Mouse (Mus musculus) embryonic facial prominence, embryonic 10.5 days (tissue): ENCODE measurements around the gene 1700122O11Rik. TPM values are rescaled to one million over a fixed set of nuclear protein-coding genes. Genes with fewer than 3 reads are reported as not detected.

ENCODE experiments used
- DNase-seq: peaks from one replicate; pipeline ENCODE4 v3.0.0-alpha.2; 2017; ENCODE audit warnings: low spot score
- H3K27ac ChIP-seq: fragments of 300-500 bp; sonication (generic); replicated peaks from 2 replicates; pipeline ENCODE4 v1.5.1; 2016; ENCODE audit warnings: mild to moderate bottlenecking
- H3K27me3 ChIP-seq: fragments of 300-500 bp; sonication (generic); replicated peaks from 2 replicates; pipeline ENCODE4 v1.6.1; 2016; ENCODE audit warnings: low read depth, mild to moderate bottlenecking; ENCODE audit not compliant: poor library complexity, severe bottlenecking
- H3K36me3 ChIP-seq: fragments of 300-500 bp; sonication (generic); replicated peaks from 2 replicates; pipeline ENCODE4 v1.6.1; 2016; ENCODE audit warnings: mild to moderate bottlenecking, moderate library complexity
- H3K4me1 ChIP-seq: fragments of 300-500 bp; sonication (generic); 2 replicates; pipeline ENCODE4 v1.6.1; 2016
- H3K4me3 ChIP-seq: fragments of 300-500 bp; sonication (generic); 2 replicates; pipeline ENCODE4 v1.5.1; 2016; ENCODE audit warnings: mild to moderate bottlenecking, moderate library complexity
- H3K9me3 ChIP-seq: fragments of 300-500 bp; sonication (generic); 2 replicates; pipeline ENCODE4 v1.6.1; 2016; ENCODE audit warnings: mild to moderate bottlenecking
- WGBS: fragments of 180-500 bp; shearing (Covaris S2); methylation state at CpG from one replicate; pipeline ENCODE4 v1.1.7; 2016; 5-methylcytosine and 5-hydroxymethylcytosine counted together
- polyA plus RNA-seq: library from polyadenylated mRNA; unstranded; fragments of >200 nt; fragmentation: Nextera tagmentation; extraction: Ambion mirVana; gene quantifications from 2 replicates; pipeline ENCODE4 v1.2.1, GENCODE M21; 2016

The 1700122O11Rik gene
- polyA plus RNA-seq, 1 experiment from 2014 or later: not detected

DNA sequence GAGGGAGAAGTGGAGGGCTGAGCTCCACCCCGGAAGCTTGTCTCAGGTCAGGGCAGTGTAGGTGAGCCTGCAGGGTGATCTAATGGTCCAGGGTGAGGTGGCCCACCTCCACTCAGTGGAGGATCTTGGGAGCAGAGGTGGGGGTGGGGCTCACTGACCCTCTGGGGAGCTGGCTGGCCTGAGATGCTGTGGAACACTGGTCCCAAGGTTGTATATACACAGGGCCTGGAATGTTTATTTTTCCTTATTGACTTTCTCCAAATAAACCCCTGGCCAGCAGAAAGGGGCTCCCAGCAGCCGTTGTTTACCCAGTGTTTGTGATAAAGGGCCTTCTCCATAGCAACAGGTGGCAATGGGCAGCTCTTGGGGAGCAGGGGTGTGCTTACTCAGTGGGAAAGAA, 18.5 kb downstream of the 1700122O11Rik start:
- peaks cover 50% of the 10 kb centered on the region for H3K27me3 ChIP-seq
- H3K4me1 ChIP-seq: peaks cover 44% of the 10 kb centered on the region
- DNase-seq: peak; percentile 46
- H3K27ac ChIP-seq: peak overlapping the region; percentile 57; the same call in 1 of the 2 replicates
- no peak overlapping the region for H3K4me3 ChIP-seq
- H3K9me3 ChIP-seq: no peaks in the 10 kb centered on the region
- no peaks in the 10 kb centered on the region for H3K36me3 ChIP-seq
- WGBS: 48% methylated on average over 2 of the region's 2 CpGs

DNA sequence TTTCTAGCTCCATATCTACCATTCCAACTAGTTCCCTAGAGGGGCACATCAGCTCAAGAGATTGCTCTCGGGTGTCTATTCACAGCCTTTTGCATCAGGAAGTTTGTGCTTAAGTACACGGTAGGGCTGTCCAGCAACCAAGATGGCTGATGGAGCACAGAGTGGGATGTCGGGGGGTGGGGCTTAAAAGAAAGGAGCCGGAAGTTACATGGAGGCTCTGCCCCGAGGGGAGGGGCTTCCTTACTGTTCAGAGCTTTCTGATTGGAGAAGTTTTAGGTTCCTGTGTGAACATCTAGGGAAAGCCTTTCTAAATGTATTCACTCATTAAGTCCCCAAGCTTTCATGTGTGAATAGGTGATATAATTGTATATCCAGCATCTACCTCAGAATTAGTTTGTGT, 21.5 kb downstream of the 1700122O11Rik start:
- WGBS: 82% methylated on average over 5 of the region's 5 CpGs
- H3K36me3 ChIP-seq: no peaks in the 10 kb centered on the region
- H3K4me1 ChIP-seq: peaks cover 34% of the 10 kb centered on the region
- no peak for DNase-seq
- no peak overlapping the region for H3K4me3 ChIP-seq
- peaks cover 28% of the 10 kb centered on the region for H3K27me3 ChIP-seq
- no peaks in the 10 kb centered on the region for H3K9me3 ChIP-seq
- H3K27ac ChIP-seq: no peak overlapping the region

DNA sequence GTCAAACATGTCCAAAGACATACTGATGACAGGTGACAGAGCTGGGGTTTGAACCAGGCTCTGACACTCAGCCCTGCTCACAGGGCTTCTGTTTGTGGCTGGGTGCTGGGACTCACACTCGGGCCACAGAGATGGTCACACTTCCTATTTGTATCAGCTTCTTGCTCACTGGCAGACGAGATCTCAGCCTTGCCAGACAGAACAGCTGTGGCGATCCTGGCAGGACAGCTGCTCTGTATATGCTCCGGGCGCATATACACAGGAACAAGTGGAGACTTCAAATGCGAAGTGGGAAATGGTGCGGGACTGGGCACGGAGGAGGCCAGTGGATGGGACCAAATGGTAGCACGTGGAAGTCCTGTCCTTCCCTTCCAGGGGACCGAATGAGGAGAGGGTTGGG, 25.5 kb downstream of the 1700122O11Rik start:
- Histone ChIP-seq H3K4me3 (no peak overlapping the region), H3K4me1 (peaks cover 41% of the 10 kb centered on the region), H3K36me3 (no peaks in the 10 kb centered on the region), H3K9me3 (no peaks in the 10 kb centered on the region), H3K27me3 (peaks cover 26% of the 10 kb centered on the region; the same call in 1 of the 2 replicates), H3K27ac (0 out of 2 replicates have a peak overlapping the region, but pooled peaks have one; percentile 40)
- WGBS: 70% methylated on average over 10 of the region's 10 CpGs
- DNase-seq: no peak

DNA sequence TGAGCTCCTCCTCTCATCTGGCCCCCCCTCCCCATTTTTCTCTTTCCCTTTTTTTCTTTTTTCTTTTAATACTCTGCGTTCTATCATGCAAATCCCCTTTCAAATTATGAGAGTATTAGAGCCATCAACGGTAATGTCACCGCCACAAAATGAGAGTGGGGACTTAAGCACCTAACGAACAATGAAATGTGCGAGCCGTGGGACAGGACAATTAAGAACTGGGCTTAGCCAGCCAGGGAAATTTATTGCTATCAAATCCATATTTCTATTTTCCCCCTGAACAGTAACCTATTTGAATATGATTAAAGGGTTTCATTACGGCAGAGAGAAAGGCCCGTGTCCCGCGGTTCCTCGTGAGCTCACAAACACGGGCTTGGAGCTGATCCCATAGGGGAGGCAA, 27.0 kb downstream of the 1700122O11Rik start:
- no peak overlapping the region for H3K27ac ChIP-seq
- no peaks in the 10 kb centered on the region for H3K9me3 ChIP-seq
- H3K36me3 ChIP-seq: no peaks in the 10 kb centered on the region
- 90% methylated on average over 12 of the region's 12 CpGs for WGBS
- H3K4me1 ChIP-seq: peaks cover 48% of the 10 kb centered on the region
- DNase-seq: no peak
- H3K4me3 ChIP-seq: no peak overlapping the region
- H3K27me3 ChIP-seq: peaks cover 30% of the 10 kb centered on the region; the same call in 1 of the 2 replicates

DNA sequence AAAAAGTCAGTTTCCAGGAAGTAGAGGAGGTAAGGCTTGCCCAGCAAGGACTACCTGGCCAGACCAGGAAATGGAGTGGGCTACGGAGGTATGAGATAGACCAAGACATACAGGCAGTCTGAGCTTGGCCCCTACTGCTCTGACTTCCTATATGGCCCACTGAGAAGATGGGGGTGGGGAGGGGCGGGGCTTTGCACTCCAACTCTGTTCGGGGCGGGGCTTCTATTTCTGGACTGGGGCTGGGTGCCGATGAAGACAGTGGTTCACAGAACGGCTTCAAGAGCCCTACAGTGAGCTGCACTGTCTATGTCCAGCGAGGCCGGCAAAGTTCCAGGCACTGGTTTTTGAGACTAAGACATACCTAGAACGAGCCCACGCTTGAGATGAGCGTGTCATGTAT, 27.8 kb downstream of the 1700122O11Rik start:
- Histone ChIP-seq H3K4me1 (peaks cover 56% of the 10 kb centered on the region), H3K27ac (no peak overlapping the region), H3K4me3 (no peak overlapping the region), H3K27me3 (peaks cover 23% of the 10 kb centered on the region; the same call in 1 of the 2 replicates), H3K9me3 (no peaks in the 10 kb centered on the region), H3K36me3 (no peaks in the 10 kb centered on the region)
- WGBS: 78% methylated on average over 11 of the region's 11 CpGs
- no peak for DNase-seq

DNA sequence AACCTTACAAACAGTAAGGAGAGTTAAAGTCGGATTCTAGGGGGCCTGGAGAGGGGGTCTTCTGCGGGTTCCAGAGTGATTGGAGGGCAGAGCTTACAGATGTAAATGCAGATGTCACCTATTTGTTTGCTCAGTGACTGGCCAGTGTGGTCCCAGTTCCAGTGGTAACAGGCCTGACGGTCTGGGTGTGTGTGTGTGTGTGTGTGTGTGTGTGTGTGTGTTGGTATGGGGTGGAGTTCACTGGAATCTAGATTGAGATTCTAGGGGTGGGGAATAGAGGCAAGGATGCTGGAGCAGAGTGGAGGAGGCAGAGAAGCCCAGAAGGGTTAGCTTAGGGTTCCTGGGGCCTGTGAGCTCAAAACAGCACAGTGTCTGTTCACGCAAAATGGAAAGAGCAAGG, 32.3 kb downstream of the 1700122O11Rik start:
- WGBS: 54% methylated on average over 4 of the region's 4 CpGs
- no peak for DNase-seq
- H3K36me3 ChIP-seq: no peaks in the 10 kb centered on the region
- no peak overlapping the region for H3K4me3 ChIP-seq
- no peaks in the 10 kb centered on the region for H3K9me3 ChIP-seq
- H3K4me1 ChIP-seq: peaks cover 72% of the 10 kb centered on the region
- H3K27ac ChIP-seq: peak overlapping the region; percentile 82
- peaks cover 13% of the 10 kb centered on the region; the same call in 1 of the 2 replicates for H3K27me3 ChIP-seq

DNA sequence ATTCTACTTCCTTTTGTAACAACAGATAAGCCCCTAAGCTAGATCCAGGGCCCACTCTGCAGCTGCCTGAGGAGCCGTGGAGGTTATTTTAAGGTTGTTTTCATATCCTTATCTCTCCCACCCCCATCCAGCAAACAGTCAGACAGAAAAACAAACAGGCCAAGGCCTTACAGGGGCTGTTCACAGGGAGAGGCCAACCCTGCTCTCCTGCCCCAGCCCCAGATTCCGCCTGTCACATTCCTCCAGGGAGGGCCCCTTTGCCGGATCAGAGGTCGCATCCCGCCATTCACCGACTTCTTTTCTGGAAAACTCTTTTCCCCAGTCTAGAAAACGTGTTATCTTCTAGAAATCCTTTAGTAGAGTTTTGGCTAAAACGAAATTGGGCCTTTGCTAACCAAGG, 33.0 kb downstream of the 1700122O11Rik start:
- no peaks in the 10 kb centered on the region for H3K9me3 ChIP-seq
- peaks cover 77% of the 10 kb centered on the region for H3K4me1 ChIP-seq
- H3K36me3 ChIP-seq: no peaks in the 10 kb centered on the region
- peak; percentile 59 for DNase-seq
- H3K4me3 ChIP-seq: no peak overlapping the region
- WGBS: 18% methylated on average over 8 of the region's 8 CpGs
- peaks cover 15% of the 10 kb centered on the region; the same call in 1 of the 2 replicates for H3K27me3 ChIP-seq
- H3K27ac ChIP-seq: peak overlapping the region; percentile 82

DNA sequence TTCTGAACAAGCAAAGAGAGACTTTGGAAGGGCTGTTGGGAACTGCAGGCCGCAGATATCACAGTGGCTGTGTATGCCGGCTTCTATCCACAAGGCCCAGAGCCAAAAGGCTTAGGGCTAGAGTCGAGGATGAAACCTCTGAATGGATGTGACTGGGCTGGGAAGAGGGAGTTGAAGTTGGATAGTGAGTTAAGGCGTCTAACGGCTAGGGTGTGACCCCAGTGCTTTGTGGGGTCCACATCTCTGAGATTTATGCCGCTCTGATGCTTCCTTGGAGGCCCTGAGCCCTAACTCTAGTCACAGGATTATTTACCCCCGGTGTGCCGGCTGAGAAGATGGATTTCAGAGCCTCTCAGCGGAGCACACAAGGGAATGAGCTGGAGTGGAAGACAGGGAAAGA, 33.5 kb downstream of the 1700122O11Rik start:
- Histone ChIP-seq H3K4me1 (peaks cover 80% of the 10 kb centered on the region), H3K27me3 (peaks cover 19% of the 10 kb centered on the region), H3K36me3 (no peaks in the 10 kb centered on the region), H3K4me3 (0 out of 2 replicates have a peak overlapping the region, but pooled peaks have one; percentile 5), H3K27ac (peak overlapping the region; percentile 82), H3K9me3 (no peaks in the 10 kb centered on the region)
- 64% methylated on average over 9 of the region's 9 CpGs for WGBS
- no peak for DNase-seq

DNA sequence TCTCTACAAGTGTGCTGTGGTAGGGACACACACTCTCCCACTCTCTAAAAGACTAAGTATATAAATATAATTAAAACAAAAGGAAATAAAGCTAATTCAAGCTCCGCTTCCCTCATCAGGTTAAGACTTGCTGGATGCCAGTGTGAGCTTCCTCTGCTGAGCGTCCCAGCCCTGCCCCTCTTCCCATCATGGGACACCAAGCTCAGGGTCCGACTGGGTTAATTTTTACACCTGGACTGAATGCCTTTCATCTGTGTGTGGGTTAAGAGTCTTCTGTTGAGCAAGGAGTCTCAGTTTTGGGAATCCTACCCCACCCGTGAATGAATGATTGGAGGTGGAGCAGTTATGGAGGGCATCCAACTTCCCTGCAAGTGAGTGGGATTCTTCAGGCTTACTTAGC, 35.6 kb downstream of the 1700122O11Rik start:
- peak overlapping the region; percentile 51 for H3K4me3 ChIP-seq
- no peaks in the 10 kb centered on the region for H3K9me3 ChIP-seq
- DNase-seq: no peak
- peaks cover 83% of the 10 kb centered on the region for H3K4me1 ChIP-seq
- H3K36me3 ChIP-seq: no peaks in the 10 kb centered on the region
- peaks cover 21% of the 10 kb centered on the region for H3K27me3 ChIP-seq
- 54% methylated on average over 4 of the region's 4 CpGs for WGBS
- H3K27ac ChIP-seq: peak overlapping the region; percentile 86

DNA sequence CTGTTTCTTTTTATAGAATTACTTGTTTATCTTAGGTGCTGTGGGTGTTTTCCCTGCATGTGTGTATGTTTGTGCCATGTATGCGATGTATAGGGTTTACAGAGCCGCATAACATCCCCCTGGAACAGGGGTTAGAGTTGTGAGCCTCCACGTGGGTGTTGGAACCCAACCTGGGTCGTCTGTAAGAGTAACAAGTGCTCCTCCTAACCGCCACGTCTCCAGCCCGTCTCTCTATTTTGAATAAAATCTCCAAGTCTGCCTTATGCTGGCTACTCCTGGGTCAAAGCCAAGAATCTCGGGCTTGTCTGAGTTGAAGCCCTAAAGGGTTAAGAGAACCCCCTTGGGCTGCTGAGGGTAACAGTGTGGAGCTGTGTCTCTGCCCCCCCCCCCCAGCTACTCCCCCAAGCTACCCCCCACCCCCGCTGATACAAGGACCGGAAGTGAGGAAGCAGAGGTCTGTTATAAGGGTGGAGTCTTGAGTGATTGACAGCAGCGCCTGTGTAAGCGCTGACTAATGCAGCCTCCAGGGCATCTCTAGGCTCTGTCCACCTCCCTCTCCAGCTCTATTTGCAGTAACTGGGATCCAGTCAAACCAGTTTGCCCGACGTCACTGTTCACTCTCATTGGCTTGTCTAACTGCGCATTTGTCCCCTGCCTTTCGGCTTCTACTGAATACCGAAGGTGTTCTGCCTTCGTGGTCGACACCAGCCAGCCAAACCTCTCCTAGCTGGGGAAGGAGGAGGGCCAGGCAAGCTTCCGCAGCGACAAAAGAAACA, 36.3 kb downstream of the 1700122O11Rik start:
- peak; percentile 81 for DNase-seq
- Histone ChIP-seq H3K9me3 (no peaks in the 10 kb centered on the region), H3K4me1 (peaks cover 87% of the 10 kb centered on the region), H3K4me3 (peak overlapping the region; percentile 51), H3K36me3 (no peaks in the 10 kb centered on the region), H3K27me3 (peaks cover 18% of the 10 kb centered on the region), H3K27ac (peak overlapping the region; percentile 86)
- WGBS: 5% methylated on average over 21 of the region's 21 CpGs

DNA sequence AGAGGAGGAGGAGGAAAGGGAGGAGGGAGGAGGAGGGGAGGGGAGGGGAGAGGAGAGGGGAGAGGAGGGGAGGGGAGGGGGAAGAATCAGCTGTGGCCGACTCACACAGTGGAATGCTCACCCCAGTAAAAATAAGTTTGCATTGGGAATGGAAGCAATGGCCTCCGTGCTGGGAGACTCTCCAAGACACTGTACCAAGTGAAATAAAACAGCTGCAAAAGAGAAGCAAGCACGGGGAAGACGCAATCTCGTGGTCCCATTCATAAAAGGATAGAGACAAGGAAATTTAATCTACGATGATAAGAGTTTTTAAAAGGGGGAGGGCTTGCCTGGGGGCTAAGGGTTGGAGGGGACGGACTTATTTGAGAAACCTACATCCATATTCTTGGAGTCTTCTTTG, 36.9 kb downstream of the 1700122O11Rik start:
- H3K9me3 ChIP-seq: no peaks in the 10 kb centered on the region
- peak overlapping the region; percentile 51; the same call in 1 of the 2 replicates for H3K4me3 ChIP-seq
- H3K27ac ChIP-seq: peak overlapping the region; percentile 86
- H3K27me3 ChIP-seq: peaks cover 18% of the 10 kb centered on the region
- peaks cover 81% of the 10 kb centered on the region for H3K4me1 ChIP-seq
- no peaks in the 10 kb centered on the region for H3K36me3 ChIP-seq
- no peak for DNase-seq
- 43% methylated on average over 7 of the region's 7 CpGs for WGBS

DNA sequence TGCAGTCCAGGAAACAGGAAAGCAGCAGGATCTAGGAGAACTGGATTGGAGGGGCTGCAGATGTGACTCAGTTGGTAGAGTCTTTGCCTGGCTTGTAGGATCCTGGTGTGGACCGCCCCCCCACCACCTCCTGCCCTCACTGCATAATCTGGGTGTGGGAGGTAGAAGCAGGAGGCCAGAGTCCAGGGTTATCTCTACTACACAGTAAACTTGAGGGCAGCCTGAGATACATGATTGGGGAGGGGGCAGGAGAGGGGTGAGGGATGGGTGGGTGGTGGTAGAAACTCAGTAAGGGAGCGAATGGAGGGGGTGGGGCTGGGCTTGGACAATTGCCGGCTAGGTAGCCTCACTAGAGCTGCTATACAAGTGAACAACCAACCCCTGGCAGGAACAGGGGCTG, 38.3 kb downstream of the 1700122O11Rik start:
- DNase-seq: no peak
- H3K4me3 ChIP-seq: no peak overlapping the region
- WGBS: 60% methylated on average over 3 of the region's 3 CpGs
- H3K36me3 ChIP-seq: no peaks in the 10 kb centered on the region
- peaks cover 18% of the 10 kb centered on the region for H3K27me3 ChIP-seq
- no peaks in the 10 kb centered on the region for H3K9me3 ChIP-seq
- peak overlapping the region; percentile 58 for H3K27ac ChIP-seq
- H3K4me1 ChIP-seq: peaks cover 68% of the 10 kb centered on the region

DNA sequence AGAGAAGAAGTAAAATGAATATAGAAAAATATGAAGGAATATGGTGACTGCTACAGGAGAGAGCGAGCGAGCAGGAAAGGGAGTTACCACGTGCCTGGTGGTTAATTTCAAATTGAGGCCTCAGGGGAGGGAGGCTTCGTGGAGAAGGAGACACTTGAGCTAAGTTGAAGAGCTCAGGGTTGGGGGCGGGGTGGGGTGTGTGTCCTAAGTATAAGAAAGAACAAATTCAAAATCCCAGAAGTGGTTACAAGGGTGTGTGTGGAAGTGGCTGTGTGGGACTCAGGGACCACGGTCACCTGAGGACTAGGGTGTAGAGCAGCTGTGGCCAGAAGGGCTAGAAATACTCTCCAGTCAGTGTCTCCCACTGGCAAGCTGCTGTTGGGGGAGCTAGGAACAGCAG, 38.7 kb downstream of the 1700122O11Rik start:
- Histone ChIP-seq H3K4me3 (no peak overlapping the region), H3K9me3 (no peaks in the 10 kb centered on the region), H3K4me1 (peaks cover 63% of the 10 kb centered on the region), H3K36me3 (no peaks in the 10 kb centered on the region), H3K27me3 (peaks cover 18% of the 10 kb centered on the region), H3K27ac (peak overlapping the region; percentile 58)
- WGBS: 60% methylated on average over 6 of the region's 6 CpGs
- DNase-seq: no peak
